Mouse (Mus musculus) ES-E14 (cell line): ENCODE data around the gene Nedd8. TPM values are rescaled to one million over a fixed set of nuclear protein-coding genes. Genes with fewer than 3 reads are reported as not detected.

Experiments
- DNase-seq: peaks from one replicate; pipeline ENCODE4 v3.0.0-alpha.2; 2013; ENCODE audit warnings: low read depth, low spot score
- H3K27ac ChIP-seq: 2 replicates; pipeline ENCODE4 v1.5.1; 2012; ENCODE audit warnings: low read depth, mild to moderate bottlenecking, low read length, moderate library complexity, mixed read lengths; ENCODE audit not compliant: poor library complexity, insufficient read depth, severe bottlenecking
- H3K36me3 ChIP-seq: 2 replicates; pipeline ENCODE4 v1.6.1; 2012; ENCODE audit warnings: mild to moderate bottlenecking, low read length, moderate library complexity, mixed read lengths; ENCODE audit not compliant: control insufficient read depth, poor library complexity, insufficient read depth, severe bottlenecking
- H3K4me1 ChIP-seq, 2 experiments: fragments of 150-350 bp in 1 of 2; sonication (generic) in 1 of 2; 2 replicates each; pipeline ENCODE4 v1.6.1; 2012; ENCODE audit warnings: low read length in 2 of 2, mild to moderate bottlenecking in 1 of 2, mixed read lengths in 1 of 2; ENCODE audit not compliant: control insufficient read depth in 2 of 2, insufficient read depth in 2 of 2, poor library complexity in 1 of 2
- H3K4me3 ChIP-seq, 2 experiments: fragments of 150-350 bp in 1 of 2; sonication (generic) in 1 of 2; 2 replicates each; pipeline ENCODE4 v1.5.1; 2012; ENCODE audit warnings: low read length in 2 of 2, low read depth in 1 of 2, mild to moderate bottlenecking in 1 of 2, mixed read lengths in 1 of 2; ENCODE audit not compliant: insufficient read depth in 1 of 2, poor library complexity in 1 of 2, severe bottlenecking in 1 of 2
- H3K9ac ChIP-seq: 2 replicates; pipeline ENCODE4 v1.6.1; 2012; ENCODE audit warnings: low read depth, mild to moderate bottlenecking, low read length, mixed read lengths; ENCODE audit not compliant: poor library complexity, insufficient read depth, severe bottlenecking
- H3K9me3 ChIP-seq: fragments of 150-350 bp; sonication (generic); 2 replicates; pipeline ENCODE4 v1.6.1; 2012; ENCODE audit warnings: low read depth, mild to moderate bottlenecking, low read length; ENCODE audit not compliant: control insufficient read depth, insufficient read depth
- CHD2 ChIP-seq: IDR thresholded peaks from 2 replicates; pipeline ENCODE4 v1.6.1; 2014; ENCODE audit warnings: mild to moderate bottlenecking, low read depth, low read length, inconsistent platforms
- HCFC1 ChIP-seq: IDR thresholded peaks from 2 replicates; pipeline ENCODE4 v1.6.1; 2012; ENCODE audit warnings: low read length, inconsistent platforms, borderline replicate concordance; ENCODE audit not compliant: insufficient read depth
- MAFK ChIP-seq: IDR thresholded peaks from 2 replicates; pipeline ENCODE4 v1.6.1; 2014; ENCODE audit warnings: mild to moderate bottlenecking, low read depth, low read length, inconsistent platforms; ENCODE audit not compliant: insufficient read depth
- ZC3H11A ChIP-seq: IDR thresholded peaks from 2 replicates; pipeline ENCODE4 v1.6.1; 2012; ENCODE audit warnings: low read depth, mild to moderate bottlenecking, inconsistent platforms, low read length, borderline replicate concordance
- ZNF384 ChIP-seq: IDR thresholded peaks from 2 replicates; pipeline ENCODE4 v1.6.1; 2012; ENCODE audit warnings: low read depth, low read length, inconsistent platforms
- in situ Hi-C, 2 experiments: fragments of 600-800 bp; cut with MboI; formaldehyde crosslinking; loops; one replicate each; pipeline ENCODE4 v1.15.1; 2025; ENCODE audit warnings: low sequenced_read_pairs in 2 of 2, inconsistent platforms in 1 of 2; ENCODE audit not compliant: unreplicated experiment in 2 of 2
- total RNA-seq: library from RNA; depleted of rRNA; stranded (reverse); fragments of 300-350 nt; gene quantifications from 2 replicates; pipeline ENCODE4 v1.2.3, GENCODE M21; 2012

Gene Nedd8
- total RNA-seq, 1 experiment, result 187 TPM

GRCm38 (mm10) chr14:55660636-55661035, 11.3 kb downstream of the Nedd8 start:
- DNase-seq, result no peak
- in situ Hi-C loops, result no loop called here
- H3K9me3 ChIP-seq, result no peaks in the 10 kb centered on the region
- no peak overlapping the region for H3K9ac ChIP-seq
- H3K4me3 ChIP-seq, result peak overlapping the region; percentile 82 to 91; a peak in 1 of 4 replicates
- H3K27ac ChIP-seq, result no peak overlapping the region
- H3K36me3 ChIP-seq, result peaks cover 10% of the 10 kb centered on the region
- peaks cover 0 to 2% of the 10 kb centered on the region in 2 experiments; a peak in 1 of 4 replicates for H3K4me1 ChIP-seq
- TF ChIP-seq MAFK, result no peak
- no peak for TF ChIP-seq CHD2
- no peak for TF ChIP-seq ZC3H11A
- no peak for TF ChIP-seq HCFC1
- no peak for TF ChIP-seq ZNF384

GRCm38 (mm10) chr14:55659960-55660573, 11.9 kb downstream of the Nedd8 start, which contains the start of gene Mdp1:
Gene Mdp1 (minus strand): TSS chr14:55660508.
- Histone ChIP-seq H3K36me3 (peaks cover 10% of the 10 kb centered on the region), H3K9ac (peak within 1 kb of the TSS; percentile 74)
- peak; percentile 57 for DNase-seq

GRCm38 (mm10) chr14:55658011-55658410, 13.9 kb downstream of the Nedd8 start:
- H3K27ac ChIP-seq, result no peak overlapping the region
- DNase-seq, result no peak
- H3K4me1 ChIP-seq, result 0 out of 4 replicates have a peak, but pooled peaks cover 0 to 2% of the 10 kb centered on the region in 2 experiments
- no peak overlapping the region for H3K9ac ChIP-seq
- no peak overlapping the region for H3K4me3 ChIP-seq
- in situ Hi-C loops, result no loop called here
- H3K9me3 ChIP-seq, result no peaks in the 10 kb centered on the region
- TF ChIP-seq CHD2 (no peak), ZC3H11A (no peak), HCFC1 (no peak), MAFK (no peak), ZNF384 (no peak)
- H3K36me3 ChIP-seq, result peaks cover 8% of the 10 kb centered on the region

More at GRCm38 (mm10) chr14:55659960-55660573, 11.9 kb downstream of the Nedd8 start, which contains the start of gene Mdp1:
- in situ Hi-C loops, result no loop called here
- no peak within 1 kb of the TSS for H3K27ac ChIP-seq
- H3K4me3 ChIP-seq, result peak within 1 kb of the TSS; percentile 82 to 91
- H3K9me3 ChIP-seq, result no peaks in the 10 kb centered on the region
- TF ChIP-seq HCFC1 (peak; percentile 22; the same call in 1 of the 2 replicates), MAFK (no peak), ZC3H11A (no peak), CHD2 (no peak)
- 0 out of 4 replicates have a peak, but pooled peaks cover 0 to 2% of the 10 kb centered on the region in 2 experiments for H3K4me1 ChIP-seq

GRCm38 (mm10) chr14:55656935-55657334, 15.0 kb downstream of the Nedd8 start:
- Histone ChIP-seq H3K4me3 (no peak overlapping the region), H3K27ac (no peak overlapping the region), H3K9me3 (no peaks in the 10 kb centered on the region), H3K4me1 (0 out of 4 replicates have a peak, but pooled peaks cover 0 to 2% of the 10 kb centered on the region in 2 experiments), H3K9ac (no peak overlapping the region), H3K36me3 (peaks cover 4% of the 10 kb centered on the region)
- no peak for TF ChIP-seq MAFK
- TF ChIP-seq HCFC1, result no peak
- TF ChIP-seq CHD2, result no peak
- TF ChIP-seq ZNF384, result no peak
- no peak for TF ChIP-seq ZC3H11A
- no peak for DNase-seq
- in situ Hi-C loops, result no loop called here
